Mouse (Mus musculus) lung, adult 2 months (tissue): Measurements from ENCODE around the gene Map4k5.

Experiments
- CTCF ChIP-seq: fragments of 200-500 bp; IDR thresholded peaks from 2 replicates; pipeline ENCODE4 v1.5.1; 2011; ENCODE audit warnings: mild to moderate bottlenecking, low read length, control low read depth; ENCODE audit not compliant: insufficient read depth
- POLR2A ChIP-seq: fragments of 200-500 bp; IDR thresholded peaks from 2 replicates; pipeline ENCODE4 v1.6.1; 2011; ENCODE audit warnings: low read depth, mild to moderate bottlenecking, control low read depth, low read length, borderline replicate concordance; ENCODE audit errors: extremely low read depth

DNA sequence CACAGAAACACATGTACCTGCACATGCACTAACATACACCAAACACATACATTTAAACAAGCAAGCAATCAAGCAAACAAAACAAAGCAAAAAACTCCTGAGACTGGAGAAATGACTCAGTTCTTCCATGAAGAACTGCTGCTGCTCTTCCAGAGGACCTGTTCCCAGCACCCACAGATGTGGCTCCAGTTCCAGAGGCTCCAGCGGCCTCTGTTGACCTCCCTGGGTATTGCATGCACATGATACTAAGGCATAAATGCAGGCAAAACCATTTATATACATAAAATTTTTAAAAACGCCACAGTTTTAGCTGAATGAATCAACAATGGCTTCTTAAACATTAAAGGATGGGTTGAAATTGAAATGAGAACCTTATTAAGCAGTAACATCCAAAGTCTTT, 46.3 kb upstream of the Map4k5 start:
- TF ChIP-seq POLR2A (no peak), CTCF (no peak)
